Mouse (Mus musculus) right cerebral cortex, postnatal 25 days (tissue): ENCODE data around the gene Echdc3.

Source experiments
- DNase-seq: peaks from one replicate; pipeline ENCODE4 v3.0.0; 2022

Echdc3 gene

DNA sequence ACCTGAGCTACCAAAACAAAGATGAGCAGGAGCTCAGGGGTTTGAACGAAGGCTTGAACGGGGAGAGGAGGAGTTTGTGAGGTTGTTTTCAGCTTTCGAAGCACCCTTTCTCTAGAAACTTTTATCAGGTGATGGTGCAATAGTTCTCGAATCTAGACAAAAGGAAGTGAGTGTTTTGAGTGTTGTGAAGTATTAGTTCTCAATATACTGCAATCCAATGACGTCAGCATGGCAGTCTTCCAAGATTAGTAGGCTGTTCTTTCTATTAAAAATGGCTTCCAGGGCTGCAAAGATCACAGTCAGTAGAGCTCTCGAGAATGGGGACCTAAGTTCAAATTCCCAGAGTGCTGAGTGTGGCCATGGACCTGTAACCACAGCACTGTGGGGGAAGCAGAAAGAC is 47.1 kb downstream of the Echdc3 start:
- no peak for DNase-seq

DNA sequence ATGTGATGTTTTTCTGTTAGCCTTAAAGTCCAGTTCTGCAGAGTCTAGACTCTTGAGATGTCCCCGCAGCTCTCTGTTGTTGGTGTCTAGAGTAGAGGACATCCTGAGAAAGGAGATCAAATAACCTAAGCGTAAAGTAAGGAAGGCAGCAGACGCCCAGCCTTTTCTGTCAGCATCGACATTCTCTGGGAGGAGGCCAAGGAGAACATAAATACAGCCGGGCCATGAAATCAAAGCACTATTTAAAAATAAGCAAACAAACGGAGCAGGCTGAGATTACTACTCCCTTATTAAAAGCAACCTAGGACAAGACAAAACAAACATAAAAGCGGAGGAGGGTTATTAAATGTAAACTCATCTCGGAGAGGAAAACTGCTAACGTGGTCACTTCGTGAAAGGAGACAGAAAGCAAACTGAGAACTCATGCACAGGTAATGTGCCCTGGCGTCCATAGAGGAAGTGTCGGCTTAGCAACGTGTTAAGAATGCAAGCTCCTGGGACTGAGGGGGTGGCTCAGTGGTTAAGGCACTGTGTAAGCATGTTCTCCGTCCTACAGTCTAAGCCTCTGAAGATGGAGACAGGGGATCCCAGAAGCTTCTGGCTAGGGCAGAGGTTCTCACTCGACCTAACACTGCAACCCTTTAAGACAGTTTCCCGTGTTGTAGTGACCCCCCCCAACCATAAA is 48.1 kb downstream of the Echdc3 start:
- DNase-seq: no peak

GRCm38 (mm10) chr2:6162366-6163040 is 50.3 kb downstream of the Echdc3 start:
- no peak for DNase-seq

DNA sequence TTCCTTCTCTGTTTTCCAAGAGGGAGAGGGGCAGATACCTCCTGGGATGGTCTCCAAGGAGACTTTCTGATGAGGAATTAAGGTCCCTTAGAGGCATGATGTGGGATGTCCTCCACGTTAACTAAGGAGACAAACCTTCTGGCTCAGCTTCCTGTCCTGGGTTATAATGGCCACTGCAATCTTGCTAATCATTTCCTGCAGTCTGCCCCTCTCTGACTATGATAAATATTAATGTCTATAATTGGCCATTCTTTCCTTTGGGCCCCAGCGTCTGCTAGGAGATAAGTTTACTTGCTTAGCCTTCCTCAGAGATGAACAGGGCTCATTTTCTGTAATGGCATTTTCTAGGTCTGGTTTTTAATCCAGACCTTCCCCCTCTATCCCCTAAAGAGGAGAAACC is 53.1 kb downstream of the Echdc3 start:
- no peak for DNase-seq

- DNase-seq: no peak
Observed at GRCm38 (mm10) chr2:6159219-6159618, 53.6 kb downstream of the Echdc3 start.

DNA sequence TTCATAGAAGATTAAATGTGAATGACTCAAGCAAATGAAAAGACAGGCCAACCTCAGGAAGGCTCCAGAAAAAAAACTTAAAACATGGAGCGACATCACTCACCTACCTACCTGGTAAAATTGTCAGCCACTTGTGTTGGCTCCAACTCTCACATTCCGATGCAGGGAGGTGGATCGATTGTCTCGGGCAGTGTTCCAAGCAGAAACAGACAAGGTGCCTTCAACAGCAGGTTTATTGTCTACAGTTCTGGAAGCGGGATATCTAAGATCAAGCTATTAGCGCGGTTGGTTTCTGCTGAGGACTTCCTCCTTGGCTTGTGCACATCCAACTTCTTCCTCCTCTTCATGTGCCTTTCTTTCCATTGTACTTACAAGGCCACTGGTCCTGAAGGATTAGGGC is 55.2 kb downstream of the Echdc3 start:
- DNase-seq: no peak

DNA sequence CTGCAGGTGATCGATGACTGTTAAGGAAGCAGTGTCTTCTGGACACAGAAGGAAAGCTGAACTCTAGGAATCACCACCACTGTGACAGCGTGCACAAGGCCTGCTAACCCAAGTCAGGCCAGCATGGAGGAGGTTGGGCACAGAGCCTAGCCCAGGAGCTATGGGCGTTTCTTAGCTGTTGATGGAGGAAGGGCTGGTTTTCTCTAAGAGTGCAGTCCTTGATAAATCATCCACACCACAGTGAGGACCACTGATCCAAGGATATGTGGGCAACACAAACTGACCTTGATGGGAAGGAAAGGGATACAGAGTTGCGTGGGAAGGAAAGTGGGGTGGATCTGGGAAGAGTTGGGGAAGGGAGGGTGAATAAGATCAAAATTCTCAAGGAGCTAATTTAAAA is 55.6 kb downstream of the Echdc3 start:
- no peak for DNase-seq

DNA sequence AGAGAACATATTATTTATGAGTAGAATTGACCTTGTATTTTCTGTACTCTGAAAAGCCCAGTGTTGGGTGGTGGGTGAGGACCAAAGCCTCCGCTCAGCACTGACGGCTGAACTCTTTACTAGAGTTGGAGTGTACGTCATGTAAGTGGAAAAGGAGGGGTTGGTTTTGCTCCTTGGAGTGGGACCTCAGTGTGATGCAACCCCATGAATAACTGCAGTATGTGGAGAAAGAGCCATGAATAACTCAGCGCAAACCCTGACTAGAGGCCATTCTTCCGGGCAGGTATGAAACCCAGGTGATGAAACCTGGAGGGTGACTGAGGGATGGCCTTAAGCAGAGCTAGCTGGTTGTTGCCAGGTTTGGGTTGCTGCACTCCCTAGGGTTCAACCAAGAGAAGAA is 63.0 kb downstream of the Echdc3 start:
- no peak for DNase-seq

GRCm38 (mm10) chr2:6146901-6147300 is 65.9 kb downstream of the Echdc3 start:
- DNase-seq: no peak

- no peak for DNase-seq
Observed at GRCm38 (mm10) chr2:6146257-6146656, 66.6 kb downstream of the Echdc3 start.

GRCm38 (mm10) chr2:6145611-6146010 is 67.2 kb downstream of the Echdc3 start:
- DNase-seq: no peak

DNA sequence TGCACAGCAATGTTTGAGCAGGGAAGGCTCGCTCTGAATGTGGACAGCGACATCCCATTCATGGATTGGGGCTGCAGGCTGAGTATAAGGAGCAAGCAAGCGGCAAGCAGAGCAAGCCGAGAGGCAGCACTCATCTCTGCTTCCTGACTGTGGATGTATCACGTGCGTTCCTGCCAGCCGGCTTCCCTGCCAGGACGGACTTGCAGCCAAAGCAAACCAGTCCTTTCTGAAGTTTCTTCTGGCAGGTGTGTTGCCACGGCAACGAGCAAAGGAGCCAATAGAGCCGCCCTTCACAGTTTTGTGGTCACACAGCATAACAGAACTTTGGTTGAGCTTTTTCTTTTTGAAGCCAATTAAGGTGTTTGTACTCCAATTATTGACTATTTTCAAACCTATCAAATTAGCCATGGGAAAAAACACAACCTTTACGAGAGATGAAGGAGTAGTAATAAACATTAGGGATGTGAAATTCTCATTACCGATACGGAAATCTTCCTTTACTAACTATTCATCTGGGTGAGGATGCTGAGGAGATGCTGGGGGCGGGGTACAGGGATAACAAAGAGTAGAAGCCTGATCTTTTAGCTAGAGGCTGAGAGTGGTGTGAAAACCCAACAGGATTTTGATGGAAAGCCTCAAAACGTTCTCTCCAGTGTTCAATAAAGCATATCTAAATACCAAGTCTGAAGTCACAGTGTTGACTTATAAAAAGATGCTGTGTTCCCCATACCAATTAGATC is 69.7 kb downstream of the Echdc3 start:
- no peak for DNase-seq

- no peak for DNase-seq
Observed at GRCm38 (mm10) chr2:6140572-6141161, 72.2 kb downstream of the Echdc3 start.
